Mouse (Mus musculus) thymus, postnatal 0 days (tissue): Measurements from ENCODE around the gene Arid1b. TPM values are rescaled to one million over a fixed set of nuclear protein-coding genes. Genes with fewer than 3 reads are reported as not detected.

Experiments used
- DNase-seq: peaks from one replicate; pipeline ENCODE4 v3.0.0-alpha.2; 2015; ENCODE audit warnings: low spot score
- polyA plus RNA-seq: library from polyadenylated mRNA; unstranded; fragments of >200 nt; fragmentation: Nextera tagmentation; extraction: Ambion mirVana; gene quantifications from 2 replicates; pipeline ENCODE4 v1.2.1, GENCODE M21; 2015

The Arid1b gene
- polyA plus RNA-seq, 1 experiment from 2014 or later = 12.6 TPM

DNA sequence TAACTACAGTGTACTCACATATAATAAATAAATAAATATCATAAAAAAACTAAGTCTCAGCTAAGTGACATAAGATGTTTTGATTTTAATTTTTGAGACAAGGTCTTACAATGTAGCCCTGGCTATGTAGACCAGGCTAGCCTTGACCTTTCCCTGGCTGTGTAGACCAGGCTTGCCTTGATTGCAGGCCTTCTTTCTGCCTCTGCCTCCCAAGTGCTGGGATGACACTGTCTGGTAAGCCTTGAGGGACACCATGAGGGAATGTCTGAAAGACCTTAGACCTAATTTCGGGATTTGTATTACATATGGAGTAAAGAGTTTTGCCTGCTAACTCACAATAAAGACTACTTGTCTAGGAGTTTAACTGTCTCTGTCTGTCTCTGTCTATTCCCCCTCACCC lies 214.9 kb downstream of the Arid1b start:
- no peak for DNase-seq

DNA sequence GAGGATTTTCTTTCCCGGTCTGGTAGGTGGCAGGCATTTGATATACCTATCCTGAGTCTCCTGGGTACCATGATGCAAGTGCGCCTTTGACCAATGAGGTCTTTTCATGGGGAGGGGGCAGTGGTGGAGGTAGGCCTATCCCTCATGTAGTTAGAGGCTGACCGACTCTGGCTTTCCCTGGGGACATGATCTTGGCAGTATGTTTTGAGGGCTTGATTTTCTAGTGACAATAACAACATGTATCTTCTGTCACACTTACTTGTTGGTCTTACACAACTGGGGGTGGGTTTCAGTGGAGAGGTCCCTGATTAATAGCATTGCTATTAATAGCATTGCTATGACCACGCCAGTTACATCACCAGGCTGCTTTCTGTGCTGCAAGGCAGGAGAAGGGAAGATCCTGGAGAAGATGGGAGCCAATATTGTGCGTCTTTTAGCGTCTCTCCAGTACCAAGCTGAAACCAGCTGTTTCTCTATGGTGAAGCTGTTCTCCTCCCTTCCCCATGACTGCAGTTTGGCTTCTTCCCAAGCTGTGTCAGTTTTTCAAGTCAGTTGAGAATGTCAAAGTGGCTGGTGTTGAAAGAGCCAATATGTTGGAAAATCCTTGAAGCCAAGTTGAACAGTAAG lies 216.1 kb downstream of the Arid1b start:
- no peak for DNase-seq

DNA sequence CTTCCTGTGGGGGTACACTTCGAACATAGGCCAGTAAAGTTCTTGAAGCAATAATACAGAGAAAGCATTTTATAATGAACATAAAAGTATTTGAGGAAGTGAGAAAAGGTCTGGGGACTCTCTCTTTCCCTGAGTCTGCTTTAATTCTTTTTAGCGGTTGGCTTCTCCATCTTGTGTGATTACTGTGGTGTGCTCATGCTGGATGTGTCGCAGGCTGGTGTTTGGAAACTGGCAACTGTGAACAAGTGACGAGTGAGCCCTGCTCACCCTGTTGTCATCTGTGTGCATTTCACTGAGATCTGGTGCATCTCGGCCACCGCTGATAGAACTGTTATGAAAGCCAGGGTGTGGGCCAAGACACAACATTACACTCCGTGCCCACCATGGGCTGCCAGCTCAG lies 216.8 kb downstream of the Arid1b start:
- no peak for DNase-seq

DNA sequence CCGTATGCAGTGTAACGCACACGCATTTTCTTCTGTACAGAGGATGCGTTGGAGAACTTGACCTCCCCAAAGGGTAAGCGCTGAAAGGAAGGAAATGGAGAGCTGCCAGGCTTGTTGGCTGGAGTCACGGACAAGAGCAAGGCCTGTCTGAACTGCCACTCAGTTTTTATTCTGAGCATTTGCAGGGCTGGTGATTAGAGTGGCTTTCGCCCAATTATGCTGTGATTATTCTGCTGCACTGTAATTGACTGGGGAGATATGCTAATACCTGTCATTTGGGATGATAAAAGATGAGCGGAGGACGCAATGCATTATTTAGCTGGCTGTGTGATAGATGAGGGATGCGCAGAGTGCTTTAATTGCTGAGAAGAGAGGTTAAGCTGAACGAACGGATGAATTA lies 218.0 kb downstream of the Arid1b start:
- no peak for DNase-seq

DNA sequence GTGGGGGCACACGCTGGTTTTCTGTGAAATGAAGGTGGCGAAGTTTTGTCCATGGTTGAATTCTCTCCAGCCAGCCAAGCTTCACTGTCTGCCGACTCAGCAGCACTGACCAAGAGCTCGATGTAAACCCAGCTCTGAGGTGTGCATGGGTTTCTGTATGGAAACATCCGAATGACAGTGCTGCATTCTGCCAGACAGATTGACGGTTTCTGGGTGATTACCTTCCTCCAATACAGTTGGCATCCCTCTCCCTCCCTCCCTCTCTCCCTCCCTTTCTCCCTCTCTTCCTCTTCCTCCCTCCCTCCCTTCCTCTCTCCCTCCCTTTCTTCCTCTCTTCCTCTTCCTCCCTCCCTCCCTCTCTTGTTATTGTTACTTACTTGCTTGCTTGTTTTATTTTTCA lies 219.3 kb downstream of the Arid1b start:
- no peak for DNase-seq

DNA sequence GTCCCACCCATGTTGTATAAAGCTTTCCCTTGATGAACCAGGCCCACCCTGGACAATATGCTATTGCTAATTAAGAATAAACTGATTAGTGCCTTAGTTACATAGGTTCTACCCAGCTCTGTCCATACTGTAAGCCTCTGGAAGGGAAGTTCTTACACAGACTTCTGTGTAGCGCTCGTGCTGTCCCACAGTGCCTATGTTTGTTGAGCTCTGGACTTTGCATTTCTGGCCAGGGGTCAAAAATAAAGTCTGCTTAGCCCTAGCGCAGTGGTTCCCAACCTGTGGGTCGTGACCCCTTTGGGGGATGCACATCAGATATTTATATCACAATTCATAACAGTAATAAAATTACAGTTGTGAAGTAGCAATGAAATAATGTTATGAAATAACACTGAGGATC lies 221.2 kb downstream of the Arid1b start:
- no peak for DNase-seq

DNA sequence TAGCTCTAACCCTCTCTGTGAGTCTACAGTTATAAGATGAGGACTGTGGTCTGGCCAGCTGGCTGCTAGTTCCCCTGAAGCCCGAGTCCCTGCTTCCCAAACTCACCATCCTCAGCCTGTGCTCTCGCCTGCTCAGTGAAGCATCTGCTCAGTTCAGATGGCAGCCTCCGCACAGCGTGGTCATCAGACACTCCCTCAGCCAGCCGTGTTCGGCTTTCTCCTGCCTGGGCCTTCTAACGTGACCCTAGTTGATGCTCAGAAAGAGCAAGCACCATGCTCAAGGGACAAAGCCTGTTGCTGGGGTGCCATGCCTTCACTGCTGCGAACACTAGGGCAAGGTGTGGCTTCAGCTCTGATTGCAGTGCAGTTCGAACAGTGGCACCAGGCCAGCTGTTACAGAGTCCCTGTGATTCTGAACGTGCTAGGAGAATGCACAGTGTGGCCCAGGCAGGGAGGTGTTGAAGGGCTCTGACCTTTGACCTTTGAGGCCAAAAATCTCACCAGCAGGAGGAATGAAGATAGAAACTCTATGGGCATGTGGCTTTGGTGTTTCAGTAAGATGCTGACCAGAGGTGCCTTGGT lies 222.9 kb downstream of the Arid1b start:
- DNase-seq = no peak

DNA sequence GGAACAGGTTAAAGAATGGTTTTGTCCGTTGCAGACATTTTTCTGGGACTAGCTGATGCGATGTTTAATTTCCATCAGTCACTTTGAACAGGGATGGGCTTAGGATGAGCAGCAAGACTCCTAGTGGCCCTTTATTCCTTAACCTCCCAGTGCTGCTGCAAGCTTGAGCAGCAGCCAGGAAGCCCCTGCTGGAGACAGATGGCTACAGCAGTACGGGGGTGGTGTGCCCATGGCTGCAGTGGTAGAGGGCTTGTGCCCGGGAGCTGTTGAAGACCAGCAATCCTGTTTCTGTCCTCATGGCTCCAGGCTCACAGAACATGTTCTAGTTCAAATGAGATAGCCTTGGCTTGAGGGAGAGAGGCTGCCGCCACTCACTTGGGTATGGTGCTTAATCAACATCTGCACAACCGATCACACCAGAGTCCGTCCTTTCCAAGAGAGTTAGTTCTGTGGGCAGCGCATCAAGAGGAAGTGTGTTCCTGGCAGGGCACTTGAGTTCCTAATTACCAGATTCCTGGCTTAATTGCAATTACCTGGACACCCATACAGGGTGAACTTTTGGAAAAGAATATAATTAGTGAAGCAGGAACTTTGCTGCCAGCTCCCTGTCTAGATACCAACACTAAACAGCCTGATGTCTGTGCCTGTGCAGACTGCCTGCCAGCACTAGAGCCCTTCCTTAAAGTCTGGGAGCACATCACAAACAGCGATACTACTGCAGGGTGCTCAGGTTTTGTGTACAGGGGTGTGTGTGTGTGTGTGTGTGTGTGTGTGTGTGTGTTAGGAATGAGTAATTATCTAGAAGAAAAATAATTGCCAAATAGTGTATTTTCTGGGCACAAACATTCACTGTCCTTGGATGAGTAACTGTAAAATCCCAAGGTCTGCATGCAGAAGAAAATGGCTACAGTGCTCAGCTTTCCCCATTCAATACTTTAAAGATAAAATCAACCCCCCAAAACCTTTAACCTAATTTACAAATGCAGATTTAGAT lies 224.0 kb downstream of the Arid1b start:
- peak; percentile 13 for DNase-seq

DNA sequence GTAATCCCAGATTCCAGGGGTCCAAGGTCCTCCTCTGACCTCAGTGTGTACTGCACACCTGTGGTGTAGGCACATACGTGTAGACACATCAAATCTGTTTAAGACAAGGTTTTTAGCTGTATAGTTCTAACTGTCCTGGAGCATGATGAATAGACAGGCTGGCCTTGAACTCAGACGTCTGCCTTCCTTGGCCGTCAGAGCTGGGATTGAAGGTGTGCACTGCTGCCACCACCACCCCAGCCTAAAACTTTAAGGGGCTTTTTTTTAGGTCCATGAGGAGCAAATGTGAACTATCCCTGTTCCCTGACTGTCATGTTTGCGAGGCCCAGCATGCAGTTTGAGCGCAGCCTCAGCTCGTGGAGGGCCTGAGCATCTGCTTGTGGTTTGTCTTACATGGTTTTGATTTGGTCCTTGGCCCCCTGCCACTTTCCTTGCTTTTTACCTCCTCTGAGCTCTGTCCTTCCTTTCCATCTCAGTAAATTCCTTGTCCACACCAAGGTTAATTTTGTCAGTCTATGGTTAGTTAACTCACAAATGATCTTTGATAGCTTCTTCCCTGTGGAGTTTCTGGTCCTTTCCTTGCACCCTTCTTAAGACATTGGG lies 224.9 kb downstream of the Arid1b start:
- DNase-seq = no peak

DNA sequence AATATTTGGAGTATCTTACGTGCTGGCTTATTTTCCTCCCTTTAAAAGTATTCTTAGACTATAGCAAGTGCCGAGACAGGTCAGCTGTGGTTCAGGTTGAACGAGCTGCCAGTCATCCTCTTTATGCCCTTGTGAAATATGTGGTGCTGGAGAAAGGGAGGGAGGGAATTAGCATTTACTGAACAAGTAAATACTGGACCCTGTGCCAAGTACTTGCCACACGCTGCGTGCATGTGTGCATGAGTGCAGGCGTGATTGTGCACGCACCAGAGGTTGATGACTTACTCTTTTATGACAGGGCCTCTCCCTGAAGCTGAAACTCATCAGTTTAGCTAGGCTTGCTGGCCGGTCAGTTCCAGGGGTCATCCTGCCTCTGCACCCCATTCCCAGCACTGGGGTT lies 226.9 kb downstream of the Arid1b start:
- DNase-seq = no peak

DNA sequence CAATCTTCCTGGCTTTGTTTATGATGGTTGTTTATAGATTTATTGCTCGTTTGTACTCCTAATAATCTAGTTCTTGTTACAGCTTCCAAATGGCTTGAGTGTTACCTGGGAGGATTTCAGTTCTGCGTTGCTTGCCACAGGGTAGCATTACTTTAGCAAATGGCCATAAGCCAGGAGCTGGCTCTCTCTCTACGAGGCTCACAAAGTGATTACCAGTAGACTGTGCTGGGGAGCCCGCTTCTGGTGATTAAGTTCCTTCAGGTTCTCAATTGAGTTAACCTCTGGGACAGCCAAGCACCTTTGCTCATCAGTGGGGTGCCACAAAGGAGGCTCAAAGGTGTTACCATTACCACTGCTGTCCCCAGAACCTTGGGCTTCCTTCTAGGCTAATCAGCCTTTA lies 227.4 kb downstream of the Arid1b start:
- no peak for DNase-seq

DNA sequence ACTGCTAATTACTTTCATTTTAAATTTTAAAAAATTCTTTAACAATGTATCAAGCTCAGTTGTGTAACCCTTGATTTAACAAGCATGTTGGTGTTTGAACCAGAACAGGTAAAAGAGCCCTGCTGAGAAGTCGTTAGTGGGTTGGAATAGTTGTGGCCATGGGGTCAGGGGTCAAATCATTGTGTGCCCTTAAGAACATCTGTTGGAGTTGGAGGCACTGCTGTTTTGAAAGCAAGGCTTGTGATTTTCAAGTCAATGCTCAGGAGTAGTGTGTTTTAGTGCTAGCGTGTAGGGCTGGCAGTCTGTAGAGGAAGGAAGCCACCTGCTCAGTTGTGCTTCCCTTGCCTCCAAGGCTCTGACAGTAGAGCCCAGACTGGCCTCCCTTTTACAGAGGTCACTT lies 228.7 kb downstream of the Arid1b start:
- no peak for DNase-seq

DNA sequence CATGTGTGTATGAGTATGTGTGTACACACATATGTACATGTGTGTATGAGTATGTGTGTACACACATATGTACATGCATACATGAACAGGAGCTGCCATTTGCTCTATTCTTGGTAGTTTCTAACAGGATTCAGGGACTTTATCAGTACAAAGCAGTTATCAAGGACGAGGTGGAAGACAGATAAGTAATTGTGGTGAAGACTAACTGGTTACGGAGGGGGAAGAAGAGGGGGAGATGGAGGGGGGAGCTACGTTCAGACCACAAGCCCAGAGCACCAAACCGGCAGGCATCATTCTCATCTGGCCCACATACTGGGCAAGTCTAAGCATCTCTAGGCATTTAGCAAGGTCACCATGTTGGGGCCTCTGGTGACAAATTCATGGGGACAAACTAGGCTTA lies 230.8 kb downstream of the Arid1b start:
- no peak for DNase-seq

DNA sequence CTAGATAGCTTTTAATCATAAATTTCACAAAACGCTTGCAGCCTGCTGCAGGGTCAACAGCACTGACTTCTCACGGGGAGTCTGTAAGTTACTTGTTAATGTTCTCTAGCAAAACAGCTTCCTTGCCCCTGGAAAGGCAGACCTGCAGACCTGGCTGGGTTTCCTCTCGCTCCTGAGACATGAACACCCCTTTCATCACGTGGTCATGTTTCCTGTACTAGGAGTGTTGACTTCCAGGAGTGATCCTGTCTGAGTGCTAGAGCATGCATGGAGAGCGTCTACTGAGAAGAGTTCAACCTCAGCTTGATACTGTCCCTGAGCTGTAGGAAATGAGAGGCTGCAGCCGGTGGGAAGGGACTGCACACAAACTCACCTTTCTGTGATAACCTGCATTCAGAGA lies 233.0 kb downstream of the Arid1b start:
- DNase-seq = no peak

DNA sequence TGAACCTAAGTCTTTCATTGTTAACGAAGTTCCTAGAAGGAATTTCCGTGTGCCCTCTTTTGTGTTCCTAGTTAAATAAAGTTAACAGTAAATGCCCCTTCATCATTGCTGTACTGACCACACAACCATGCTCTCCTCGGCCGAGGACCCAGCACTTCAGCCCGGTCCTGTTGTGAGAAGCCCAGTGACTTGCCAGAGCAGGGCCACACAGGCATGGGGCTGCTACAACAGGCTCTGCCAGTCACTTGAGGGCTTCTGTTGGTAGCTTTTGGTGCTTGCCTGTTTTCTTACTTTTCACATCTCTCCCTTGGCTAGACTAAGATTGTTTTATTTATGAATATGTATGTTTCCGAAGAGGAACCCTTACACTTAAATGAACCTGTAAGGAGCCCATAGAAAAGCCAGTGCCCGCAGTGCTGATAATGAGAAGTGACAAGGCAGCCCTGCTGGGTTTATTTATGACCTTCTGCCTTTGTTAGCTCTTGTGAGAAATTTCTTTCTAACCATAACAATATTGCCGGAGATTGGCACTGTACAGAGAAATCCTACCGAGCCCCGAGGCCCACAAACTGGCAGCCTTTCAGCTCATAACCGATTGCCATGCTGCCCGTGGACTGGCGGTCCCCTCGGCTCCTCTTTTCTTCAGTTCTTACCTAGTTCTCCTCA lies 234.0 kb downstream of the Arid1b start:
- DNase-seq = no peak

DNA sequence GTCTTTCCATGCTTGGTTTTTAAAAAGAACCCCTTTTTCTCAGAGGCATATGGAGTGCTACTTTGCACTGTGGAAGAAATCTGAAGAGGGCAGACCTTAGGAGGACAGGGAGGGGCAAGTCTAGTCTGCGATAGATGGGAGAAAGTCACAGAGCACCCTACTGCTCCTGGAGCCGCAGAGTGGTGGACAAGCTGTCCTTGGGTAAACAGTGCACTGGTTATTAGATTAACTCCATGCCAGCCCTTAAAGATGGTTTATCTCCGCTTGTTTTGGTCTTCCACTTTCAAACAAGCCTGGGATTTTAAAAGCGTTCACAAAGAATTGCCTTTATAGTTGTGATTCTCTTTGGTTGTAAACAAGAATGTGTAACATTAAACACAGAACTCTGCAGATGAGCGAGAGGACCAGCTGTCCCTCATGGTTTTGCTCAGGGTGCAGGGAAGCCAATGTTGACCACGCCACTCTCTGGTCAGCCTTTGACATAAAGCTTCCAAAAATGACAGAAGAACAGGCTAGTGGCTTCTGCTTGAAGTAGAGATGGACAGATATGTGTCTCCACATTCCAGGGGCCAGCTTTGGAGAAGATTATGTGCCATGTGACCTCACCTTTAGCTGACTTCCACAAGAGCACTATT lies 234.6 kb downstream of the Arid1b start:
- no peak for DNase-seq

DNA sequence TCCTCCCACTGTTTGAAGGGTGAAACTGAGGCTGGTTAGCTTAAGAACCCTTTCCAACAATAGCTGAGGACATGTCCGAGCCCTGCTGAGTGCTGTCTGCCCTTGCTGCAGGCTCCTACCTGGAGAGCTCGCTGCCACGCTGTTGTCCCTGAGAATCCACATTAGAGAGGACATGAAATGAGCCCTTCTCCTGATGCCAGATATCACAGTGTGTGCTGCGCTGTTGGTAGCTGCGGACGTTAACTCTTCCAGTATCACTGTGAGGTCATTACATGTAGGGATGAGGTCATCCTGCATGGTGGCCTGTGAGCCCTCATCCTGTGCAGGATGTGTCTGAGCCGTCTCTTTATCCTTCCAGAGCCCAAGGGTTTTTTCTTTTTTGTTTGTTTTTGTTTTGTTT lies 235.9 kb downstream of the Arid1b start:
- no peak for DNase-seq

DNA sequence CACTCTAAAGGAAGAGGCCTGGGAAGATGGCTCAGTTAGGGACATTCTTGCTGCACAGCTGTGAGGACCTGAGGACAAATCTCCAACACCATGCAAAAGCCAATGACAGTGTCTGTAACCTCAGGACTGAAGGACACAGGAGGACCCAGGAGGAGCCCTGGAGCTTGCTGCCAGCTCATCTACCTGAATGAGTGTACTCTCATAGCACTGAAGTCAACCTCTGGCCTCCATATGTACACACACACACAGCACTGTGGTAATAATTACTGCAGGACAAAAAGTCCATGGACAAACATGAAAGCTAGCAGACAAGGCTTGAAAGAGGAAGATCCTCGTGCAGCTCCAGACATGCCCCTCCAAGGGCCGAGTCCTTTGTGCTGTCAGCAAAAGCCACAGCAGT lies 238.0 kb downstream of the Arid1b start:
- DNase-seq = no peak

DNA sequence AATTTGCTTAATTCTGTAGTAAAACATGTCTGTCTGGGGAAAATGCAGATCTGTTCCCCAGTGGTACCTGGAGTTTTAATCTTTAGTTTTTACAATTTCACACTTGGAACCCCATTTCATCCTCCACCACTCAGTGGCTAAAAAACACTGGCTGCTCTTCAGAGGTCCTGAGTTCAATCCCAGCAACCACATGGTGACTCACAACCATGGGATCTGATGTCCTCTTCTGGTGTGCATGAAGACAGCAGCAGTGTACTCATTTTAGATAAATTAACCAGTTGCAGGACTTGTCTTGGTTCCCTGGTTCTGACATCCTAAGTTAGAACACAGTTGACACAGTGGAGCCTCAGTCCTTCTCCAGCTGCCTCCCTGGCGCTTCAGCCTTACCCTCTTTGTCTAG lies 239.9 kb downstream of the Arid1b start:
- no peak for DNase-seq

DNA sequence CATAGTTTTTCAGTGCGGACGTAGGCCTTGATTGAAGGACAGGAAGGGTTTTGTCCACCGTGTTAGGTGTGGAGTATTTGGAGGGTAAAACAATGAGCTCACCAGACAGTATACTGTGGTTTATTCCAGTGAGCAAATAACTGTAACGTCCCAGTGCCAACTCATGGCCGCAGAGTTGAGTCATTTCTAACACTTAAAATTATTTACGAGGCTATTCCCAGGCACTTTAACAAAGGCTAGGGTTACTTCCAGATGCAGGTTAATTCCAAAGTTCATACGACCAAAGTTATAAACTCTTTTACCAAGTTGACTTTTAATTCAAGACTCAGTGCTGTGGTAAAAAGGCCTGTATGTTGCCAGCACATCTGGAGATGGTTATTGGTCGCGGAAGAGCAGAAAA lies 240.9 kb downstream of the Arid1b start:
- DNase-seq = no peak

DNA sequence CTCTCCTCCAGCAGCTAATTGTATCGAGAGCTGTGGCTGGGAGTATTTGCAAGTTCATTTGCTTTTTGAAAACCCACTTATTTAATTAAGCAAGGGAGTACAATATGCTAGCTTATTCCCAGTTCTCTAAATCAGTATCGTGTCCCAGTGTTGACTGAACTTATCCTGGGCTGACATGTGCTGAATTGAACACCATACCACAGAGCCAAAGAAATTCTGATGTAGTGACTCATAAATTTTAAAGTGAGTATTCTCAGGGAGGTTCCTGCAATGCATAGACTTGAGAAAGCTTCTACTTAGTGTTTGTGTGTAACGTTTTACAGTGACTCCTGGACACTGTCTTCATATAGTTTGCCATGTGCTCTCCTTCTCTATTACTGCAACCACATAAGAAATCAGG lies 243.6 kb downstream of the Arid1b start:
- no peak for DNase-seq
